Mouse (Mus musculus) retina, postnatal 7 days (tissue): ENCODE results near the gene Nek2.

Experiments used
- DNase-seq: peaks from one replicate; pipeline ENCODE4 v3.0.0-alpha.2; 2012; ENCODE audit warnings: low read depth, low spot score

The Nek2 gene

GRCm38 (mm10) chr1:191814240-191814639 lies 7.0 kb upstream of the Nek2 start:
- no peak for DNase-seq

- no peak for DNase-seq
These were observed 6.3 kb upstream of the Nek2 start for GRCm38 (mm10) chr1:191814935-191815334.

GRCm38 (mm10) chr1:191816596-191816995 lies 4.6 kb upstream of the Nek2 start:
- no peak for DNase-seq

GRCm38 (mm10) chr1:191817418-191818144 lies 3.7 kb upstream of the Nek2 start:
- peak; percentile 79 for DNase-seq

GRCm38 (mm10) chr1:191818145-191818631 lies 3.1 kb upstream of the Nek2 start:
- no peak for DNase-seq

- no peak for DNase-seq
These were observed 2.2 kb upstream of the Nek2 start for GRCm38 (mm10) chr1:191819026-191819425.

- DNase-seq = no peak
These were observed 306 bp upstream of the Nek2 start for GRCm38 (mm10) chr1:191820951-191821325.

- DNase-seq = no peak
These were observed 7.9 kb downstream of the Nek2 start for GRCm38 (mm10) chr1:191829124-191829523.

- no peak for DNase-seq
These were observed 12.2 kb downstream of the Nek2 start for GRCm38 (mm10) chr1:191833396-191833795.

- peak; percentile 62 for DNase-seq
These were observed 13.6 kb downstream of the Nek2 start for GRCm38 (mm10) chr1:191834825-191835224.

- DNase-seq = no peak
These were observed 15.2 kb downstream of the Nek2 start for GRCm38 (mm10) chr1:191836318-191836985.

GRCm38 (mm10) chr1:191837691-191838090 lies 16.4 kb downstream of the Nek2 start:
- no peak for DNase-seq

GRCm38 (mm10) chr1:191838994-191839741 lies 17.9 kb downstream of the Nek2 start:
- DNase-seq = no peak

GRCm38 (mm10) chr1:191840774-191841565 lies 19.7 kb downstream of the Nek2 start:
- DNase-seq = no peak

GRCm38 (mm10) chr1:191842247-191842646 lies 21.0 kb downstream of the Nek2 start:
- DNase-seq = no peak

GRCm38 (mm10) chr1:191846667-191847066 lies 25.4 kb downstream of the Nek2 start:
- no peak for DNase-seq

GRCm38 (mm10) chr1:191849501-191849900 lies 28.3 kb downstream of the Nek2 start:
- DNase-seq = no peak

GRCm38 (mm10) chr1:191853442-191853841 lies 32.2 kb downstream of the Nek2 start:
- DNase-seq = no peak

- no peak for DNase-seq
These were observed 33.5 kb downstream of the Nek2 start for GRCm38 (mm10) chr1:191854716-191855115.

- no peak for DNase-seq
These were observed 34.1 kb downstream of the Nek2 start for GRCm38 (mm10) chr1:191855136-191855878.
